Mouse (Mus musculus): ENCODE data around the gene Orai3. TPM values are rescaled to one million over a fixed set of nuclear protein-coding genes. Genes with fewer than 3 reads are reported as not detected.

Gene Orai3
- total RNA-seq, 2 experiments from 2014 or later = 10.2 to 12.3 TPM

Other genes starting within 250 kb of the Orai3 start
- not detected for gene Tmem265, start 208.4 kb upstream of the Orai3 start, total RNA-seq (2021)
- gene Phkg2, start 196.5 kb upstream of the Orai3 start, total RNA-seq (2021) = 10 to 100 TPM; 13.3 to 17.6 TPM
- gene Ccdc189, start 181.2 kb upstream of the Orai3 start, total RNA-seq (2021) = 1 to 10 TPM; 1.7 to 3.2 TPM
- 10 to 100 TPM; 26.9 to 37.8 TPM for gene Rnf40, start 181.0 kb upstream of the Orai3 start, total RNA-seq (2021)
- 10 to 100 TPM in 1 of 2 experiments, 1 to 10 TPM in 1; 9.2 to 14.7 TPM for gene Zfp629, start 154.0 kb upstream of the Orai3 start, total RNA-seq (2021)
- 10 to 100 TPM; 93.2 to 97.1 TPM for gene Bcl7c, start 60.9 kb upstream of the Orai3 start, total RNA-seq (2021)
- gene Ctf1, start 57.1 kb upstream of the Orai3 start, total RNA-seq (2021) = 10 to 100 TPM in 1 of 2 experiments, 1 to 10 TPM in 1; 9.1 to 12.7 TPM
- gene Ctf2, start 37.6 kb upstream of the Orai3 start, total RNA-seq (2021) = not detected
- 1 to 10 TPM; 2.9 to 6.0 TPM for gene Fbxl19, start 25.3 kb upstream of the Orai3 start, total RNA-seq (2021)
- gene Setd1a, start 6.9 kb downstream of the Orai3 start, total RNA-seq (2021) = 10 to 100 TPM; 21.2 to 26.2 TPM
- under 1 TPM in 1 of 2 experiments, not detected in 1; 0.47 TPM for gene Gm49388, start 15.8 kb downstream of the Orai3 start, total RNA-seq (2021)
- gene Hsd3b7, start 30.8 kb downstream of the Orai3 start, total RNA-seq (2021) = 10 to 100 TPM in 1 of 2 experiments, 1 to 10 TPM in 1; 8.1 to 12.5 TPM
- gene Stx4a, start 54.5 kb downstream of the Orai3 start, total RNA-seq (2021) = 10 to 100 TPM; 52.6 to 69.7 TPM
- 1 to 10 TPM; 3.0 to 4.6 TPM for gene Stx1b, start 54.7 kb downstream of the Orai3 start, total RNA-seq (2021)
- 10 to 100 TPM; 16.2 to 20.1 TPM for gene Zfp646, start 106.4 kb downstream of the Orai3 start, total RNA-seq (2021)
- gene Zfp668, start 107.0 kb downstream of the Orai3 start, total RNA-seq (2021) = 1 to 10 TPM; 5.8 to 7.7 TPM
- 1 to 10 TPM in 1 of 2 experiments, under 1 TPM in 1; 0.96 to 1.2 TPM for gene Prss53, start 121.2 kb downstream of the Orai3 start, total RNA-seq (2021)
- gene Gm21974, start 125.6 kb downstream of the Orai3 start, total RNA-seq (2021) = not detected
- gene Vkorc1, start 125.8 kb downstream of the Orai3 start, total RNA-seq (2021) = 10 to 100 TPM; 36.8 to 48.9 TPM
- gene Bckdk, start 134.3 kb downstream of the Orai3 start, total RNA-seq (2021) = 10 to 100 TPM; 84.9 to 89.6 TPM
- gene Kat8, start 142.7 kb downstream of the Orai3 start, total RNA-seq (2021) = 10 to 100 TPM; 12.9 to 16.7 TPM
- gene Prss8, start 160.3 kb downstream of the Orai3 start, total RNA-seq (2021) = not detected
- 1 to 10 TPM; 6.6 to 7.9 TPM for gene Prss36, start 176.9 kb downstream of the Orai3 start, total RNA-seq (2021)
- 100 to 1,000 TPM; 199 to 239 TPM for gene Fus, start 197.6 kb downstream of the Orai3 start, total RNA-seq (2021)
- 1 to 10 TPM; 3.3 to 4.9 TPM for gene Pycard, start 224.1 kb downstream of the Orai3 start, total RNA-seq (2021)
- gene Trim72, start 234.1 kb downstream of the Orai3 start, total RNA-seq (2021) = 100 to 1,000 TPM; 238 to 256 TPM

Data from gastrocnemius, postnatal 10 days (tissue).